Mouse (Mus musculus) CH12.LX (cell line): ENCODE data around the gene Miga2. TPM values are rescaled to one million over a fixed set of nuclear protein-coding genes. Genes with fewer than 3 reads are reported as not detected.

Source experiments
- DNase-seq: peaks from one replicate; pipeline ENCODE4 v3.0.0-alpha.2; 2013; ENCODE audit errors: extremely low read depth
- H3K27ac ChIP-seq: 2 replicates; pipeline ENCODE4 v1.5.1; 2012; ENCODE audit warnings: low read depth, mild to moderate bottlenecking, control low read depth, moderate library complexity; ENCODE audit not compliant: insufficient read depth
- H3K27me3 ChIP-seq: replicated peaks from 2 replicates; pipeline ENCODE3; 2012; ENCODE audit warnings: inconsistent platforms
- H3K36me3 ChIP-seq, 2 experiments: replicated peaks in 1 of 2; 2 replicates each; pipeline versions ENCODE3 to v1.6.1; 2012; ENCODE audit warnings: inconsistent platforms in 1 of 2, low read length in 1 of 2, mild to moderate bottlenecking in 1 of 2, mixed read lengths in 1 of 2, moderate library complexity in 1 of 2; ENCODE audit not compliant: control insufficient read depth in 1 of 2, insufficient read depth in 1 of 2
- H3K4me1 ChIP-seq, 2 experiments: 2 replicates each; pipeline ENCODE4 v1.6.1; 2012; ENCODE audit warnings: inconsistent platforms in 1 of 2, moderate library complexity in 1 of 2; ENCODE audit not compliant: insufficient read depth in 2 of 2, control insufficient read depth in 1 of 2
- H3K4me2 ChIP-seq: 2 replicates; pipeline ENCODE4 v1.6.1; 2012; ENCODE audit warnings: low read depth, mild to moderate bottlenecking, control low read depth; ENCODE audit not compliant: poor library complexity, insufficient read depth, severe bottlenecking
- H3K4me3 ChIP-seq, 3 experiments: fragments of 150-350 bp in 1 of 3; sonication (generic) in 1 of 3; replicated peaks in 1 of 3; 2 replicates each; pipeline versions ENCODE3 to v1.5.1; 2011 to 2012; ENCODE audit warnings: low read depth in 2 of 3, low read length in 2 of 3, mild to moderate bottlenecking in 2 of 3, moderate library complexity in 2 of 3, control low read depth in 1 of 3, improper control_type of control experiment in 1 of 3, inconsistent platforms in 1 of 3, mixed read lengths in 1 of 3; ENCODE audit not compliant: poor library complexity in 1 of 3
- H3K79me2 ChIP-seq: replicated peaks from 2 replicates; pipeline ENCODE4 v1.6.1; 2012; ENCODE audit warnings: mild to moderate bottlenecking, moderate library complexity; ENCODE audit not compliant: control insufficient read depth, poor library complexity, insufficient read depth, severe bottlenecking; ENCODE audit errors: extremely low read depth
- H3K9ac ChIP-seq: 2 replicates; pipeline ENCODE4 v1.6.1; 2012; ENCODE audit warnings: low read depth, mild to moderate bottlenecking, control low read depth, moderate library complexity; ENCODE audit not compliant: insufficient read depth
- H3K9me3 ChIP-seq: replicated peaks from 2 replicates; pipeline ENCODE3; 2012; ENCODE audit warnings: low read length, inconsistent platforms, mixed read lengths
- CHD1 ChIP-seq: IDR thresholded peaks from 2 replicates; pipeline ENCODE4 v1.6.1; 2012; ENCODE audit warnings: low read depth, low read length, improper control_type of control experiment, inconsistent platforms
- CTCF ChIP-seq, 2 experiments: IDR thresholded peaks in 1 of 2; conservative IDR thresholded peaks in 1 of 2; 2 replicates each; pipeline ENCODE4 v1.5.1; 2011 to 2012; ENCODE audit warnings: low read depth in 2 of 2, low read length in 2 of 2, improper control_type of control experiment in 1 of 2, inconsistent platforms in 1 of 2, mild to moderate bottlenecking in 1 of 2, moderate library complexity in 1 of 2
- E2F4 ChIP-seq: IDR thresholded peaks from 2 replicates; pipeline ENCODE4 v1.6.1; 2011; ENCODE audit warnings: low read depth, low read length, improper control_type of control experiment; ENCODE audit not compliant: insufficient replicate concordance
- ELF1 ChIP-seq: IDR thresholded peaks from 2 replicates; pipeline ENCODE4 v1.6.1; 2014; ENCODE audit warnings: low read depth, mild to moderate bottlenecking, inconsistent platforms, low read length, improper control_type of control experiment
- ETS1 ChIP-seq: conservative IDR thresholded peaks from 2 replicates; pipeline ENCODE4 v1.6.1; 2012; ENCODE audit warnings: low read depth, mild to moderate bottlenecking, inconsistent platforms, low read length, improper control_type of control experiment, moderate library complexity
- GABPA ChIP-seq: IDR thresholded peaks from 2 replicates; pipeline ENCODE4 v1.6.1; 2012; ENCODE audit warnings: low read depth, low read length, improper control_type of control experiment, inconsistent platforms; ENCODE audit not compliant: insufficient replicate concordance
- HCFC1 ChIP-seq: IDR thresholded peaks from 2 replicates; pipeline ENCODE4 v1.6.1; 2012; ENCODE audit warnings: low read depth, mild to moderate bottlenecking, inconsistent platforms, low read length, improper control_type of control experiment
- JUN ChIP-seq: IDR thresholded peaks from 2 replicates; pipeline ENCODE4 v1.6.1; 2011; ENCODE audit warnings: low read depth, mild to moderate bottlenecking, low read length, improper control_type of control experiment, moderate library complexity; ENCODE audit not compliant: insufficient read depth
- JUND ChIP-seq: conservative IDR thresholded peaks from 2 replicates; pipeline ENCODE4 v1.6.1; 2011; ENCODE audit warnings: low read depth, low read length, improper control_type of control experiment
- KAT2A ChIP-seq: IDR thresholded peaks from 2 replicates; pipeline ENCODE4 v1.6.1; 2012; ENCODE audit warnings: low read length, improper control_type of control experiment, inconsistent platforms; ENCODE audit not compliant: insufficient replicate concordance
- MAFK ChIP-seq: IDR thresholded peaks from 2 replicates; pipeline ENCODE4 v1.6.1; 2011; ENCODE audit warnings: low read length, improper control_type of control experiment; ENCODE audit not compliant: insufficient replicate concordance
- MAX ChIP-seq: IDR thresholded peaks from 2 replicates; pipeline ENCODE4 v1.6.1; 2011; ENCODE audit warnings: low read length, improper control_type of control experiment
- MAZ ChIP-seq: IDR thresholded peaks from 2 replicates; pipeline ENCODE4 v1.6.1; 2012; ENCODE audit warnings: low read depth, mild to moderate bottlenecking, inconsistent platforms, low read length, improper control_type of control experiment, moderate library complexity
- MXI1 ChIP-seq: IDR thresholded peaks from 2 replicates; pipeline ENCODE4 v1.6.1; 2011; ENCODE audit warnings: mild to moderate bottlenecking, low read depth, low read length, improper control_type of control experiment
- NELFE ChIP-seq: IDR thresholded peaks from 2 replicates; pipeline ENCODE4 v1.6.1; 2011; ENCODE audit warnings: low read depth, low read length, improper control_type of control experiment
- PAX5 ChIP-seq: IDR thresholded peaks from 2 replicates; pipeline ENCODE4 v1.6.1; 2012; ENCODE audit warnings: low read length, inconsistent platforms, mixed read lengths
- POLR2A ChIP-seq: IDR thresholded peaks from 2 replicates; pipeline ENCODE4 v1.6.1; 2011; ENCODE audit warnings: low read depth, mild to moderate bottlenecking, improper control_type of control experiment, low read length
- POLR2AphosphoS2 ChIP-seq: IDR thresholded peaks from 2 replicates; pipeline ENCODE4 v1.6.1; 2011; ENCODE audit warnings: low read depth, low read length, improper control_type of control experiment
- RAD21 ChIP-seq: IDR thresholded peaks from 2 replicates; pipeline ENCODE4 v1.6.1; 2011; ENCODE audit warnings: low read depth, mild to moderate bottlenecking, low read length, improper control_type of control experiment, moderate library complexity
- SIN3A ChIP-seq: IDR thresholded peaks from 2 replicates; pipeline ENCODE4 v1.6.1; 2012; ENCODE audit warnings: low read length, improper control_type of control experiment, inconsistent platforms
- TCF12 ChIP-seq: IDR thresholded peaks from 2 replicates; pipeline ENCODE4 v1.6.1; 2014; ENCODE audit warnings: low read depth, mild to moderate bottlenecking, inconsistent platforms, low read length, improper control_type of control experiment
- USF1 ChIP-seq: IDR thresholded peaks from 2 replicates; pipeline ENCODE4 v1.6.1; 2014; ENCODE audit warnings: low read depth, mild to moderate bottlenecking, inconsistent platforms, low read length, improper control_type of control experiment
- ZC3H11A ChIP-seq: IDR thresholded peaks from 2 replicates; pipeline ENCODE4 v1.6.1; 2012; ENCODE audit warnings: low read depth, mild to moderate bottlenecking, inconsistent platforms, low read length, improper control_type of control experiment
- ZKSCAN1 ChIP-seq: IDR thresholded peaks from 2 replicates; pipeline ENCODE4 v1.6.1; 2012; ENCODE audit warnings: low read depth, inconsistent platforms, low read length, improper control_type of control experiment, borderline replicate concordance
- ZNF384 ChIP-seq: IDR thresholded peaks from 2 replicates; pipeline ENCODE4 v1.6.1; 2012; ENCODE audit warnings: low read depth, low read length, improper control_type of control experiment, inconsistent platforms
- dilution Hi-C: fragments of 300-500 bp; cut with MboI; formaldehyde crosslinking; loops from 2 replicates; pipeline ENCODE4 v1.14.3; 2020; ENCODE audit warnings: low sequenced_read_pairs; ENCODE audit not compliant: extremely low pct_unique_long_range_greater_than_20kb, extremely low pct_ligation_motif_present
- in situ Hi-C: fragments of 300-500 bp; cut with MboI; formaldehyde crosslinking; loops from 3 replicates; pipeline ENCODE4 v1.14.3; 2019; ENCODE audit warnings: low sequenced_read_pairs, low pct_ligation_motif_present, low pct_unique_long_range_greater_than_20kb, mixed read lengths
- polyA plus RNA-seq: library from polyadenylated mRNA; unstranded; fragments of >175 nt; gene quantifications from 2 replicates; pipeline ENCODE4 v1.2.1, GENCODE M21; 2012; ENCODE audit warnings: low read depth; ENCODE audit not compliant: insufficient read length
- total RNA-seq, 2 experiments: library from RNA; depleted of rRNA; stranded (reverse); fragments of 300-350 nt in 1 of 2; fragments of >200 nt in 1 of 2; gene quantifications; 2 replicates each; pipeline ENCODE4 v1.2.3; 2012 to 2014

Gene Miga2
- total and polyA plus RNA-seq, 3 experiments, result 9.2 to 11.2 (median 9.4) TPM

GRCm38 (mm10) chr2:30342061-30342460 lies 22.0 kb upstream of the Miga2 start:
- H3K79me2 ChIP-seq, result no peaks in the 10 kb centered on the region
- H3K36me3 ChIP-seq, result peaks cover 89 to 97% of the 10 kb centered on the region in 2 experiments
- H3K9ac ChIP-seq, result no peak overlapping the region
- no peak overlapping the region for H3K4me3 ChIP-seq
- in situ Hi-C loops (no loop called here), dilution Hi-C loops (no loop called here)
- TF ChIP-seq POLR2A (no peak), HCFC1 (no peak), ZNF384 (no peak), ZKSCAN1 (no peak), MXI1 (no peak), MAFK (no peak), NELFE (no peak), TCF12 (no peak), POLR2AphosphoS2 (no peak), MAZ (no peak), JUND (no peak), SIN3A (no peak), RAD21 (no peak)
- H3K9me3 ChIP-seq, result no peaks in the 10 kb centered on the region
- peaks cover 0 to 26% of the 10 kb centered on the region in 2 experiments; a peak in 2 of 4 replicates for H3K4me1 ChIP-seq
- no peak for DNase-seq
- H3K27me3 ChIP-seq, result no peaks in the 10 kb centered on the region
- no peak overlapping the region for H3K4me2 ChIP-seq
- H3K27ac ChIP-seq, result no peak overlapping the region

DNA sequence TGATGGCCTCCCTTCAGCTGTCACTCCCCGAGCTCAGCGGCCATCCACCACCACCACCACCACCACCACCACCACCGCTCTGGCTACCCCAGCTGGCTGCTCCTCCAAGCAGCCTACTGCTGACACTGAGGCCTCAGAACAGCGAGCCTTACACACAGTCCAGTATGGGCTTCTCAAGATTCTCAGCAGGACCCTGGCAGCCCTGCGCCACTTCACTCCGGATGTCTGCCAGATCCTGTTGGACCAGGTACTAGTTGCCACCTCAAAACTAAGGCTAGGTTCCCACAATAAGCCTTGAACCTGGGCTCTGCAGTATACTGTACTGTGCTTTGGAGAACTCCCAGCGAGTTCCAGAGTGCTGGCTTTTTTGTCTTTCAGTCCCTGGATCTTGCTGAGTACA lies 21.5 kb upstream of the Miga2 start:
- dilution Hi-C loops (no loop called here), in situ Hi-C loops (no loop called here)
- no peaks in the 10 kb centered on the region for H3K79me2 ChIP-seq
- no peak for DNase-seq
- H3K4me2 ChIP-seq, result no peak overlapping the region
- TF ChIP-seq POLR2A, result no peak
- TF ChIP-seq ETS1, result no peak
- no peak for TF ChIP-seq USF1
- no peak for TF ChIP-seq ELF1
- no peak for TF ChIP-seq MXI1
- no peak for TF ChIP-seq ZC3H11A
- no peak for TF ChIP-seq CHD1
- TF ChIP-seq GABPA, result no peak
- no peak for TF ChIP-seq E2F4
- no peak for TF ChIP-seq KAT2A
- TF ChIP-seq CTCF (conservative IDR thresholded peaks at IDR 0.05 in 1 of 2, IDR thresholded peaks at IDR 0.05 in 1 of 2; ENCODE audit: low read depth in 2 of 2, low read length in 2 of 2), result no peak
- no peak for TF ChIP-seq ZNF384
- no peak for TF ChIP-seq PAX5
- TF ChIP-seq MAX, result no peak
- TF ChIP-seq HCFC1, result no peak
- TF ChIP-seq MAFK, result no peak
- TF ChIP-seq JUN, result no peak
- H3K27me3 ChIP-seq, result no peaks in the 10 kb centered on the region
- H3K9ac ChIP-seq, result no peak overlapping the region
- no peaks in the 10 kb centered on the region for H3K9me3 ChIP-seq
- H3K27ac ChIP-seq, result no peak overlapping the region
- H3K4me3 ChIP-seq, result no peak overlapping the region
- H3K36me3 ChIP-seq, result peaks cover 88 to 97% of the 10 kb centered on the region in 2 experiments
- peaks cover 0 to 26% of the 10 kb centered on the region in 2 experiments; a peak in 2 of 4 replicates for H3K4me1 ChIP-seq
